Mouse (Mus musculus): ENCODE measurements around the gene Tcf7l2.

DNA sequence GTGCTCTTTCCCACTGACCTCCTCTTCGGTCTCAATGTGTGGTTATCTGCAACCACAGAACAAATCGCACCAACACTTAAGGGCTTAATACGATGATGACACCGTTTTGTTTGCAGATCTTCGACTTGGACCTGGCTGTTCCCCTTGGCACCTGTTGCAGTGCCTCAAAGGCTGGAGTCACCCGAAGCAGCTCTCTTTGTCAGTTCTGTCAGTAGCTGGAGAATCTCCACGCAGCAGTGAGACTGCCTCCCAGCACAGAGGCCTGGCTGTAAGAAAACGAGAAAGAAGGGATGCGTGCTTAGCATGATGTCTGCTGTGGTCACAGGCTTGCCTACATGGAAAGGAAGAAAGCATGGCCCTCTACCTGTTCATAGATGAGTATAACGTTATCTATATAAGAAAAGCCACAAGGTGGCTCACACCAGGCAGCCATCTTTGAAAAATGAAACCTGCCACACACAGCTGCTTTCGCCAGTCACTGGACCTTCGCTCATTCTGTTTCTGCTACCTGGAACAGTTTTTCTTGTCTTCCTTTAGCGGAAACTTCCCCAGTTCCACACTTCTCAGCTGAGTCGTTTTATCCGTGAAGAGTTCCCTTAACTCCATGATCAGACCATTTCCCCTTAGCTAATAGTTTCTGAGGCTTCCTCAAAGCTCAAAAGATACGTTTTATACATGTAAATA, 21.1 kb upstream of the Tcf7l2 start:
- TF ChIP-seq CTCF (conservative IDR thresholded peaks at IDR 0.05; ENCODE audit: insufficient read depth, insufficient read length, low read depth, low read length) (no peak), POLR2A (IDR thresholded peaks at IDR 0.05; ENCODE audit: low read depth, low read length) (no peak)

Data from kidney, adult 2 months (tissue).